Comparison of ENCODE assay signal across 11 mouse cellular contexts in genomic region chr10:15592161-15592560, GRCm38 (mm10).
DNase-seq lines count a peak whose midpoint lies in the region; ATAC-seq and TF ChIP-seq lines count a peak whose summit lies in the region.
"Had no signal": no experiment of that assay in that cellular context is flagged by ENCODE, and none has a peak within 500 bp of the region (broad histone marks: within the 10 kb centered on the region; RNA-seq: fewer than 3 reads in every experiment).

No protein-coding gene starts in this region.

- H3K27ac ChIP-seq in kidney, postnatal 0 days = no peak overlapping the region
- H3K27ac ChIP-seq: heart, embryonic 10.5 days; liver, embryonic 14.5 days had no signal

- H3K4me1 ChIP-seq in kidney, postnatal 0 days (replicated peaks; ENCODE audit: insufficient read depth, low read length) = no peaks in the 10 kb centered on the region
- H3K4me1 ChIP-seq: heart, embryonic 10.5 days had no signal

- no peak for TF ChIP-seq CTCF in kidney, postnatal 0 days (IDR thresholded peaks at IDR 0.05; ENCODE audit: low read depth)

- no peak overlapping the region for H3K4me2 ChIP-seq in kidney, postnatal 0 days (ENCODE audit: low read length)

- no peak for ATAC-seq in kidney, postnatal 0 days (replicated peaks; ENCODE audit: low FRiP score, low read depth)

- DNase-seq in kidney, postnatal 0 days (ENCODE audit: low spot score) = peak; percentile 36
- no peak for DNase-seq in kidney, adult 11 months
- peak; percentile 15 for DNase-seq in Muller cell, postnatal 12 days (ENCODE audit: inconsistent ontology term)
- peak; percentile 18 for DNase-seq in ZHBTc4 (ENCODE audit: low read depth, low spot score)
- DNase-seq in forelimb bud, embryonic 11.5 days (ENCODE audit: low read depth, low spot score) = peak; percentile 45
- DNase-seq in lung, postnatal 25 days (ENCODE audit: low spot score) = no peak
- no peak for DNase-seq in spleen, adult 12 weeks (ENCODE audit: low spot score)
- DNase-seq: cerebellum, postnatal 10 days; kidney, postnatal 36 days had no signal

- H3K9ac ChIP-seq in kidney, postnatal 0 days (ENCODE audit: low read depth, low read length) = no peak overlapping the region
- H3K9ac ChIP-seq: liver, embryonic 14.5 days had no signal

- H3K27me3 ChIP-seq in kidney, postnatal 0 days (ENCODE audit: insufficient read depth, low read length) = no peaks in the 10 kb centered on the region

- no peak overlapping the region for H3K4me3 ChIP-seq in kidney, postnatal 0 days (replicated peaks; ENCODE audit: low read depth, low read length)
- H3K4me3 ChIP-seq: heart, embryonic 10.5 days had no signal

- no peaks in the 10 kb centered on the region for H3K9me3 ChIP-seq in kidney, postnatal 0 days (replicated peaks; ENCODE audit: low read length)
- H3K9me3 ChIP-seq: heart, embryonic 10.5 days had no signal

- H3K36me3 ChIP-seq in kidney, postnatal 0 days (ENCODE audit: insufficient read depth, low read length) = no peaks in the 10 kb centered on the region
- H3K36me3 ChIP-seq: heart, embryonic 10.5 days had no signal

Comparison
In these comparisons a context has a peak if more than half of its experiments do, and no peak if none do; other contexts are left out.
1. DNase-seq: peak in kidney, postnatal 0 days (single experiment), Muller cell, postnatal 12 days (single experiment), ZHBTc4 (single experiment) and forelimb bud, embryonic 11.5 days (single experiment); none in kidney, adult 11 months (single experiment), lung, postnatal 25 days (single experiment) and spleen, adult 12 weeks (single experiment).